Mouse (Mus musculus): Measurements from ENCODE around the gene Cdc42ep2. TPM values are rescaled to one million over a fixed set of nuclear protein-coding genes. Genes with fewer than 3 reads are reported as not detected.

Gene Cdc42ep2
- polyA plus RNA-seq, 1 experiment from 2014 or later = 12.6 TPM

DNA sequence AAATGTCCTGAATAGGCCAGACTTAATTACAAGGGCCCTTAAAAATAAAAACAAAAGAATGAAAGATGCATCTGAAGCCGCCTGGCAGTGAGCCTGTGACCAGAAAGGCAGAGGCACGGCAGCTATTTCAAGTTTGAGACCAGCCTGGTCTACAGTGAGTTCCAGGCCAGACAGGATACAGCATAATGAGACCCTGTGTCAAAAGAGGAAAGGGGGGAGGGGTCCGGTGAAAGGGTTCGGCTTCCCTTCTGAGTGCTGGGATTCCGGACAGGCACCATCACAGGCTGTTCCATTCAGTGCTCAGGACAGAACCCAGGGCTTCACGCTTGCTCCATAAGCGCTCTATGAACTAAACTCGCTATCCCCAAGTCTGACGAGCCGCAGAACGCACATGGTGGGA lies 2.4 kb upstream of the Cdc42ep2 start:
- Histone ChIP-seq H3K4me2 (ENCODE audit: low read depth, low read length) (no peak overlapping the region), H3K4me3 (ENCODE audit: low read length) (no peak overlapping the region), H3K36me3 (ENCODE audit: control insufficient read depth, insufficient read depth) (no peaks in the 10 kb centered on the region), H3K27ac (ENCODE audit: low read length) (no peak overlapping the region), H3K9me3 (replicated peaks; ENCODE audit: control insufficient read depth, low read length) (no peaks in the 10 kb centered on the region), H3K27me3 (ENCODE audit: control insufficient read depth, insufficient read depth, low read length) (no peaks in the 10 kb centered on the region), H3K9ac (ENCODE audit: low read length) (no peak overlapping the region), H3K4me1 (ENCODE audit: control insufficient read depth, insufficient read depth, low read length) (peaks cover 24% of the 10 kb centered on the region)
- WGBS = 74% methylated on average over 11 of the region's 11 CpGs
- ATAC-seq (replicated peaks; ENCODE audit: extremely low read depth, insufficient read depth, low FRiP score) = no peak

DNA sequence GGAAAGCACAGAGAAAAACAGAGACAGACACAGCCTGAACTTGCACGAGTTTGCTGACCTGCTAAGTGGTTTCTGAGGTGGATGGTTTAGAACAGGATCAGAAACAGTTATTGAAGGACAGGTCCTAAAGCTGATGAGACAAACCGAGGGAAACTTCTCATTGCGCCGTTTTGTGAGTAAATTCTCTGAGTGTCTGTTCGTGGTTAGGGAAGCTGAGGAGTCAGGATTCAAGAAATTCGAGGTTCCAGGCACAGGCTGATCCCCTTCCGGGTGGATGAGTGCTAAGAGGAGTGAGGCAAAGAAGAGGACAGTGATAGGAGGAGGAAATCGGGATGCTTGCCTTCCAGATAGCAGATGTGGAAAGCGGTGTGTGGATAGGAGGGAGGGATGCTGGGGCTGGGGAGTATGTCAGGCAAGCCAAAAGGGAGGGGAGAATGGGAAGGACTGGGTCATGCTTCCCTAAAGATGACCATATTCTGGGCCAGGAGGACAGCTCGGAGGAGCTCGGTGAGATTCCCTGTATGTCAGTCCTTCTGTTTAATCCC lies 767 bp upstream of the Cdc42ep2 start:
- peak overlapping the region; percentile 86 for H3K4me3 ChIP-seq (ENCODE audit: low read length)
- no peaks in the 10 kb centered on the region for H3K36me3 ChIP-seq (ENCODE audit: control insufficient read depth, insufficient read depth)
- no peaks in the 10 kb centered on the region for H3K9me3 ChIP-seq (replicated peaks; ENCODE audit: control insufficient read depth, low read length)
- peak overlapping the region; percentile 97 for H3K27ac ChIP-seq (ENCODE audit: low read length)
- H3K4me1 ChIP-seq (ENCODE audit: control insufficient read depth, insufficient read depth, low read length) = peaks cover 30% of the 10 kb centered on the region
- WGBS = 22% methylated on average over 11 of the region's 11 CpGs
- ATAC-seq (replicated peaks; ENCODE audit: extremely low read depth, insufficient read depth, low FRiP score) = no peak
- peak overlapping the region; percentile 98 for H3K4me2 ChIP-seq (ENCODE audit: low read depth, low read length)
- no peaks in the 10 kb centered on the region for H3K27me3 ChIP-seq (ENCODE audit: control insufficient read depth, insufficient read depth, low read length)
- H3K9ac ChIP-seq (ENCODE audit: low read length) = peak overlapping the region; percentile 66

DNA sequence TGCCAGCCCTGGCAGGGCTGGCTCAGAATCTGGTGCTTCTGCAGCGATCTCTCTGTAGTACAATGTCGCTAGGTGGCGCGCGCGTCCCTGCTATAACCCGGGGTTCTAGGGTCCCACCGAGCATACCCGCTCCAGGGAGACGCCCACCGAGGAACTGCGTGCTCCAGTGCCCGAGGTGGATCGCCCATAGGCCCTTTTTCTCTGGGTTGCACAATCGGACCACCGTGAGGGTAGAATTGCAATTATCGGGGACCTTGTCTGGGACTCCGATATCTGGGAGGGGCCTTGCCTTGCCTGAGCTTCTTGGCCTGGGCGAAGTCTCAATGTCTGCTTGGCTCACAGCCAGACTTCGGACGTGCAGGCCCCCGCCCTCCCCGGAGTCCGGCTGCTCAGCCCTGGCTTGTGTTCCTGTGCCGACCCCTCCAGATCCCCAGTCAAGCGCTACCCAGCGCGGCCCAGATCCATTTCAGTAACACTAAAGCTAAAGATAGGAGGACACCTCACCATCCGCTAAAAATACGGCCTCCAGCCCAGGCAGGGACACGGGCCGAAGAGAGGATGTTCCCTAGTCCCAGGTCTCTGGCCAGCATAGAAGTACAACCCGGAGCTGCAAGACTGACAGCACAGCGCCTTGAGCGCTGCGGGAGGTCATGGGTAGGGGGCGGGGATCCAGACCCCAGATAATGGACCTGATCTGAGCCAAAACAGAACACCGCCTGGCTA lies 465 bp downstream of the Cdc42ep2 start:
- peaks cover 27% of the 10 kb centered on the region for H3K4me1 ChIP-seq (ENCODE audit: control insufficient read depth, insufficient read depth, low read length)
- ATAC-seq (replicated peaks; ENCODE audit: extremely low read depth, insufficient read depth, low FRiP score) = peak; percentile 83

DNA sequence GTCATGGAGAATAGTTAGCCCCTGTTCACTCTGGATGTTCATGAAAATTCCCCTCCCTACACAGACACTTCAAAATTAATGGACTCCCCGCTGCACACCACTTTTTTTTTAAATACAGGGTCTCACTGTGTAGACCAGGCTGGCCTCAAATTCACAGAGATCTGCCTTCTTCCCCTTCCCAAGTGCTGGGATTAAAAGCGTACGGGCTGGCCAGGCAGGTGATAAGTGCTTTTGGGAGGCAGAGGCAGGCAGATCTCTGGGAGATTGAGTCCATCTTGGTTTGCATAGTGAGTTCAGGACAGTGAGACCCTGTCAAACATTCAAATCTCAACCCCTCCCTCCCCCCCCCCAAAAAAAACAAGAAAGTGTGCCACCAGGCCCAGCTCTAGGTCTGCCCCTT lies 1.7 kb downstream of the Cdc42ep2 start:
- Histone ChIP-seq H3K4me3 (ENCODE audit: low read length) (peak overlapping the region; percentile 86), H3K9ac (ENCODE audit: low read length) (peak overlapping the region; percentile 48), H3K9me3 (replicated peaks; ENCODE audit: control insufficient read depth, low read length) (no peaks in the 10 kb centered on the region), H3K27me3 (ENCODE audit: control insufficient read depth, insufficient read depth, low read length) (no peaks in the 10 kb centered on the region), H3K27ac (ENCODE audit: low read length) (peak overlapping the region; percentile 39; the same call in 1 of the 2 replicates), H3K36me3 (ENCODE audit: control insufficient read depth, insufficient read depth) (peaks cover 6% of the 10 kb centered on the region; the same call in 1 of the 2 replicates), H3K4me2 (ENCODE audit: low read depth, low read length) (peak overlapping the region; percentile 98), H3K4me1 (ENCODE audit: control insufficient read depth, insufficient read depth, low read length) (peaks cover 27% of the 10 kb centered on the region)
- no peak for ATAC-seq (replicated peaks; ENCODE audit: extremely low read depth, insufficient read depth, low FRiP score)
- 91% methylated on average over 3 of the region's 3 CpGs for WGBS

More for the DNA sequence above, 465 bp downstream of the Cdc42ep2 start:
- under 1% methylated on average over 38 of the region's 38 CpGs for WGBS
- Histone ChIP-seq H3K4me2 (ENCODE audit: low read depth, low read length) (peak overlapping the region; percentile 98), H3K9me3 (replicated peaks; ENCODE audit: control insufficient read depth, low read length) (no peaks in the 10 kb centered on the region), H3K27me3 (ENCODE audit: control insufficient read depth, insufficient read depth, low read length) (no peaks in the 10 kb centered on the region), H3K27ac (ENCODE audit: low read length) (peak overlapping the region; percentile 97), H3K9ac (ENCODE audit: low read length) (peak overlapping the region; percentile 89), H3K4me3 (ENCODE audit: low read length) (peak overlapping the region; percentile 86), H3K36me3 (ENCODE audit: control insufficient read depth, insufficient read depth) (0 out of 2 replicates have a peak, but pooled peaks cover under 1% of the 10 kb centered on the region)

DNA sequence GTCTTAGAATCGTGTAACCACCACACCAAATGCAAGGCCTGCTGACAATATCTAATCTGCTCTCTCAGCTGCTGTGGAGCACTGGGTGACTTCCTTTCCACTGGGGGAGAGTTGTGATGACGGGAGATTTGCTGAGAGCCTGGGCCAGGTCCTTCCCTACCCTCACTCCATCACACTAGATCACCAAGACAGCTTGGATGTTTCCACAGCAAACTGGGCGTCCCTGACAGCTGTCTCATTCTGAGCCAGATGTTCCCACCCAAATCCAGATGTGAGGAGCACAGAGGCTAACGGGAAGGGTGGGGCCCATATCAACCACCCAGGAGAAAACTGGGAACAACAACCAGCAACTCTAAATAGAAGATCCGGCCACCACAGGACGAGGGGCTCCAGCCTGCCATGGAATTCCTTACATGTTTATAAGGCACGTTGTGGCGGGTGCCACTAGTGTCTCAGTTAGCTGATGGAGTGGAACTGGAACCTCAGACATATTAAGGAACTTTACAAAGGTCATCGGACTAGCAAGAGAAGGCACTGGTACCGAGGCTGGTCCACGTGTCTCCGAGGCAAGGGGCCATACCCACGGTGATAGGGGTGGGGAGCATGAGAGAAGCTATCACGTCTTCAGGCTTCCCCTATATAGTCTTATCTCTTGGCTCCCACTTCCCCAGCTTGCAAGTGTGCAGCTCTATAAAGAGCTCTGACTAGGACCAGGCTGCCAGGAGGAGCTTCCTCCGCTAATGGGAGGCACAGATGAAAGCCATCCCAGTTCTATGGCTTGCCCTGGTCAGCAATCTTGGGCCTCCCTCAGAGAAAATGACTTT lies 2.3 kb downstream of the Cdc42ep2 start:
- ATAC-seq (replicated peaks; ENCODE audit: extremely low read depth, insufficient read depth, low FRiP score) = no peak
- no peaks in the 10 kb centered on the region for H3K9me3 ChIP-seq (replicated peaks; ENCODE audit: control insufficient read depth, low read length)
- H3K27ac ChIP-seq (ENCODE audit: low read length) = peak overlapping the region; percentile 39
- H3K4me3 ChIP-seq (ENCODE audit: low read length) = peak overlapping the region; percentile 86
- peak overlapping the region; percentile 48 for H3K9ac ChIP-seq (ENCODE audit: low read length)
- H3K36me3 ChIP-seq (ENCODE audit: control insufficient read depth, insufficient read depth) = peaks cover 13% of the 10 kb centered on the region; the same call in 1 of the 2 replicates
- H3K4me2 ChIP-seq (ENCODE audit: low read depth, low read length) = peak overlapping the region; percentile 98
- WGBS = 48% methylated on average over 15 of the region's 15 CpGs
- peaks cover 27% of the 10 kb centered on the region for H3K4me1 ChIP-seq (ENCODE audit: control insufficient read depth, insufficient read depth, low read length)
- H3K27me3 ChIP-seq (ENCODE audit: control insufficient read depth, insufficient read depth, low read length) = no peaks in the 10 kb centered on the region

DNA sequence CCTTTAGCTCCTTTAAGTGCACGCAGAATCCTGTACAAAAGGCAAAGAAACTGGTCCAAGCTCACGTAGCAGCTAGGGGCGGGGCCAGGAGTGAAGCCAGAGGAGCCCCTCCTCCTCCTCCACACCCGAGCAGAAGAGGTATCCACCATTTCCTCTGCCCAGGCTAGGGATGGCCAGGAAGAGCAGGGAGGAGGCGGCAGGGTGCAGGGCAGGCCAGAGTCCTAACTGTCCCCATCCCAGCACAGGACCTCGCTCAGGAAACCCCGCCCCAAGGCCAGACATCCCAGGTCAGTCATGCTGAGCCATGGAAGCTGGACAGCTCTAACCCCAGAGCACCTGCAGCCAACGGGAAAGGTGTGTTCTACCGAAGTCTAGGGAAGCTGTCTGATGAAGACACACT lies 2.9 kb downstream of the Cdc42ep2 start:
- ATAC-seq (replicated peaks; ENCODE audit: extremely low read depth, insufficient read depth, low FRiP score) = no peak
- H3K4me2 ChIP-seq (ENCODE audit: low read depth, low read length) = peak overlapping the region; percentile 98
- peaks cover 18% of the 10 kb centered on the region; the same call in 1 of the 2 replicates for H3K36me3 ChIP-seq (ENCODE audit: control insufficient read depth, insufficient read depth)
- H3K4me3 ChIP-seq (ENCODE audit: low read length) = peak overlapping the region; percentile 86
- H3K27ac ChIP-seq (ENCODE audit: low read length) = peak overlapping the region; percentile 39
- no peaks in the 10 kb centered on the region for H3K27me3 ChIP-seq (ENCODE audit: control insufficient read depth, insufficient read depth, low read length)
- WGBS = 43% methylated on average over 9 of the region's 9 CpGs
- peak overlapping the region; percentile 44; the same call in 1 of the 2 replicates for H3K9ac ChIP-seq (ENCODE audit: low read length)
- peaks cover 27% of the 10 kb centered on the region for H3K4me1 ChIP-seq (ENCODE audit: control insufficient read depth, insufficient read depth, low read length)
- H3K9me3 ChIP-seq (replicated peaks; ENCODE audit: control insufficient read depth, low read length) = no peaks in the 10 kb centered on the region

DNA sequence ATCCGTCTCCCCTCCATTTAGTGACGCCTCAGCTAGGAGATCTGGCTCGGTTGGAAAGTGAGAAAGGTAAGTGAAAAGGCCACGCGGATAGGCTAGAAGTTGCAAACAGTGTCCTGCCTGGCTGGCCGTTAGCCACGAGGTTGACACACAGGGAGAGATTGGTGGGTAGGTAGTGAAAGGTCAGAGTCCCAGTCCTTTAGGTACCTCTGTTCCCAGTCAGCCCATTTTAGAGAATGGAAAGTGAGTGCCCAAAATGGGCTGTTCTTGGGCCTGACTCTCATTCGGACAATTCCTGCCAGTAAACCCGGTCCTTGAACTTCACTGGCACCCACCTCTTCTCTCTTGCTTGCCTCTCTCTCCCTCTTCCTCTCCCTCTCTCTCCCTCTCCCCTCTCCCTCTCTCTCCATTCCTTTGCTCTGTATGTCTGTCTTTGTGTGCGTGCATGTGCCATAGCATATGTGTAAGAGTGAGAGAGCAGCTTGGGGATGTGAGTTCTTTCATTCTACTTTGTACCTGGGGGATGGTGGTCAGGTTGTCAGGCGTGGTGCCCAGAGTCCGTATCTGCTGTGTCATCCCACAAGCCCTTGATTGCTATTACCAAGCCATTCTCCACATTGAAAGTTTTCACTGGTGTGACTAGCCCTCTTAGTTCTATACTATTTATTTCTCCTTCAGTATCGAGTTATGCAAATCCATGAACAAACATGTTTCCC lies 11.5 kb downstream of the Cdc42ep2 start, which contains the start of gene Dpf2:
TSS of gene Dpf2 (minus strand) at position 4 of the 713 bp plus-strand sequence.
- peak within 1 kb of the TSS; percentile 91 for H3K4me2 ChIP-seq (ENCODE audit: low read depth, low read length)
- 19% methylated on average over 13 of the region's 13 CpGs for WGBS
- H3K4me1 ChIP-seq (ENCODE audit: control insufficient read depth, insufficient read depth, low read length) = peaks cover 27% of the 10 kb centered on the region
- no peak; the same call in 1 of the 2 replicates for ATAC-seq (replicated peaks; ENCODE audit: extremely low read depth, insufficient read depth, low FRiP score)
- no peaks in the 10 kb centered on the region for H3K9me3 ChIP-seq (replicated peaks; ENCODE audit: control insufficient read depth, low read length)
- H3K4me3 ChIP-seq (ENCODE audit: low read length) = peak within 1 kb of the TSS; percentile 76
- peaks cover 14% of the 10 kb centered on the region; the same call in 1 of the 2 replicates for H3K36me3 ChIP-seq (ENCODE audit: control insufficient read depth, insufficient read depth)
- no peaks in the 10 kb centered on the region for H3K27me3 ChIP-seq (ENCODE audit: control insufficient read depth, insufficient read depth, low read length)
- peak within 1 kb of the TSS; percentile 89 for H3K27ac ChIP-seq (ENCODE audit: low read length)
- peak within 1 kb of the TSS; percentile 89 for H3K9ac ChIP-seq (ENCODE audit: low read length)
